Mouse (Mus musculus) intestine, embryonic 16.5 days (tissue): ENCODE measurements around the gene Gm27021. TPM values are rescaled to one million over a fixed set of nuclear protein-coding genes. Genes with fewer than 3 reads are reported as not detected.
A peak's percentile ranks its signal among the peaks of the same experiment; 100 is the strongest.

Source experiments
- ATAC-seq: fragments of 200-750 bp; cut with Nextera tagmentation; 2 replicates; pipeline ENCODE4 v1.8.0; 2017; ENCODE audit warnings: moderate TSS enrichment, moderate library complexity
- H3K27ac ChIP-seq: fragments of 300-500 bp; sonication (generic); 2 replicates; pipeline ENCODE4 v1.5.1; 2014; ENCODE audit warnings: mild to moderate bottlenecking, low read length
- H3K27me3 ChIP-seq: fragments of 300-500 bp; sonication (generic); replicated peaks from 2 replicates; pipeline ENCODE4 v1.6.1; 2014; ENCODE audit warnings: low read length, control low read depth, mixed read lengths; ENCODE audit not compliant: control insufficient read depth, insufficient read depth
- H3K36me3 ChIP-seq: fragments of 300-500 bp; sonication (generic); 2 replicates; pipeline ENCODE4 v1.6.1; 2014; ENCODE audit warnings: low read length, control low read depth; ENCODE audit not compliant: control insufficient read depth, insufficient read depth
- H3K4me1 ChIP-seq: fragments of 300-500 bp; sonication (generic); 2 replicates; pipeline ENCODE4 v1.6.1; 2014; ENCODE audit warnings: low read length, control low read depth, mixed read lengths; ENCODE audit not compliant: control insufficient read depth, insufficient read depth
- H3K4me2 ChIP-seq: fragments of 300-500 bp; sonication (generic); 2 replicates; pipeline ENCODE4 v1.6.1; 2014; ENCODE audit warnings: low read depth, low read length, control low read depth
- H3K4me3 ChIP-seq: fragments of 300-500 bp; sonication (generic); 2 replicates; pipeline ENCODE4 v1.5.1; 2014; ENCODE audit warnings: mild to moderate bottlenecking, low read length
- H3K9ac ChIP-seq: fragments of 300-500 bp; sonication (generic); 2 replicates; pipeline ENCODE4 v1.6.1; 2014; ENCODE audit warnings: low read depth, low read length
- H3K9me3 ChIP-seq: fragments of 300-500 bp; sonication (generic); 2 replicates; pipeline ENCODE4 v1.6.1; 2016; ENCODE audit warnings: low read length, control low read depth; ENCODE audit not compliant: control insufficient read depth
- WGBS: fragments of 180-500 bp; shearing (Covaris S2); extraction: QIAGEN DNeasy Blood & Tissue Kit; methylation state at CpG from one replicate; pipeline ENCODE4 v1.1.7; 2014; 5-methylcytosine and 5-hydroxymethylcytosine counted together
- polyA plus RNA-seq: library from polyadenylated mRNA; unstranded; fragments of >200 nt; fragmentation: Nextera tagmentation; extraction: Ambion mirVana; gene quantifications from 2 replicates; pipeline ENCODE4 v1.2.1, GENCODE M21; 2015

The Gm27021 gene
- polyA plus RNA-seq, result 1.5 TPM in 2 replicates

GRCm38 (mm10) chr8:120667561-120668373, at the start of gene Gm27021, which contains the start of gene Cox4i1:
Gene Gm27021 (minus strand): TSS chr8:120668079.
Gene Cox4i1 (plus strand): TSS chr8:120668222.
- Histone ChIP-seq H3K4me2 (peak within 1 kb of the TSS; percentile 80), H3K4me1 (peaks cover 31% of the 10 kb centered on the region), H3K9ac (peak within 1 kb of the TSS; percentile 90), H3K36me3 (peaks cover 19% of the 10 kb centered on the region), H3K27me3 (no peaks in the 10 kb centered on the region), H3K9me3 (no peaks in the 10 kb centered on the region), H3K27ac (peak within 1 kb of the TSS; percentile 87), H3K4me3 (peak within 1 kb of the TSS; percentile 82)
- WGBS, result under 1% methylated on average over 90 of the region's 105 CpGs
- peak; percentile 94 for ATAC-seq

GRCm38 (mm10) chr8:120715996-120716680, 48.3 kb upstream of the Gm27021 start:
- Histone ChIP-seq H3K4me1 (peaks cover 14% of the 10 kb centered on the region; the same call in 1 of the 2 replicates), H3K9ac (no peak overlapping the region), H3K27me3 (no peaks in the 10 kb centered on the region), H3K9me3 (no peaks in the 10 kb centered on the region), H3K4me3 (no peak overlapping the region), H3K27ac (no peak overlapping the region), H3K36me3 (no peaks in the 10 kb centered on the region), H3K4me2 (no peak overlapping the region)
- 0 out of 2 replicates have a peak, but pooled peaks have one; percentile 28 for ATAC-seq
- 75% methylated on average over 15 of the region's 15 CpGs for WGBS

DNA sequence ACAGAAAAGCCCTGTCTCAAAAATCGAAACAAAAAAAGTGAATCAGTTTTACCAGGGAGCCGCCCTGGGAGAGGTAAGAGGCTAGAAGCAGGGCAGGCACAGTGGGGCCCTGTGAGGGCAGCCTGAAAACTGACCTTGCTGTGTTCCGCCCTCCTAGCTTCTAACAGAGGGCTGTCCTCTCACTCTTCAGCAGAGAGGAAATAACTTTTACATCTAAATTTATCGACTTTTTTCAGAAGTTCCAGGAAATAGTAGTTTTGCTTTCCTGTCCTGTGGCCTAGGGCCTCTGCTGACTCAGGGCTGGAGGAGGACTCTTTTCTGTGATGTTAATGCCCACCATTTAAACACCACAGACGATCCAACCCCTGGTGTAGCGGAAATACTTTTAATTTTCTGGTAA, 47.3 kb upstream of the Gm27021 start:
- Histone ChIP-seq H3K27me3 (no peaks in the 10 kb centered on the region), H3K4me1 (peaks cover 14% of the 10 kb centered on the region; the same call in 1 of the 2 replicates), H3K9me3 (no peaks in the 10 kb centered on the region), H3K4me2 (no peak overlapping the region), H3K27ac (peak overlapping the region; percentile 18; the same call in 1 of the 2 replicates), H3K36me3 (no peaks in the 10 kb centered on the region), H3K9ac (no peak overlapping the region), H3K4me3 (no peak overlapping the region)
- WGBS, result 77% methylated on average over 6 of the region's 6 CpGs
- no peak for ATAC-seq

DNA sequence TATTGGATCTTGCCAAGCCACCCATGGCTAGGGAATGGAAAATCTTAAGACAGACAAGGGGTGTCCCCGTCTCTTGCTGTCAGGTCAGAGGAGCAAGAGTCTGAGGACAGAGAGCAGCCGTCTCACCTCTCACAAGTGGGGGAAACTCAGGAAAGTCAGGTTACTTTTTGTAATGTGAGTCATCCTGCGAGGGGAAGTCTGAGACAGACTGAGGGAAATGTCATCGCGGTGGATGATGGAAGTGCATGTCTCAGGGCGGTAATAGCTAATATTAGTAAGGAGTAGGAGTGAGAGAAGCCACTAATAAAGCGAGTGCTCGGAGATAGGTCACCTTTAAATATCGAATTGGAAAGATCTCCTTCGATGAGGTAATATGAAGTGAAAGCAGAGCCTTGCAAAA, 41.3 kb upstream of the Gm27021 start:
- no peak overlapping the region for H3K4me3 ChIP-seq
- H3K27me3 ChIP-seq, result no peaks in the 10 kb centered on the region
- H3K4me2 ChIP-seq, result no peak overlapping the region
- H3K9me3 ChIP-seq, result no peaks in the 10 kb centered on the region
- no peaks in the 10 kb centered on the region for H3K36me3 ChIP-seq
- 77% methylated on average over 10 of the region's 10 CpGs for WGBS
- H3K4me1 ChIP-seq, result no peaks in the 10 kb centered on the region
- H3K9ac ChIP-seq, result no peak overlapping the region
- no peak for ATAC-seq
- no peak overlapping the region for H3K27ac ChIP-seq

- WGBS, result 72% methylated on average over 3 of the region's 3 CpGs
- no peaks in the 10 kb centered on the region for H3K9me3 ChIP-seq
- H3K27ac ChIP-seq, result no peak overlapping the region
- peaks cover 9% of the 10 kb centered on the region; the same call in 1 of the 2 replicates for H3K4me1 ChIP-seq
- no peak overlapping the region for H3K4me2 ChIP-seq
- H3K4me3 ChIP-seq, result no peak overlapping the region
- H3K9ac ChIP-seq, result no peak overlapping the region
- H3K27me3 ChIP-seq, result no peaks in the 10 kb centered on the region
- H3K36me3 ChIP-seq, result no peaks in the 10 kb centered on the region
- ATAC-seq, result no peak
These were observed 38.3 kb upstream of the Gm27021 start for GRCm38 (mm10) chr8:120706193-120706592.

DNA sequence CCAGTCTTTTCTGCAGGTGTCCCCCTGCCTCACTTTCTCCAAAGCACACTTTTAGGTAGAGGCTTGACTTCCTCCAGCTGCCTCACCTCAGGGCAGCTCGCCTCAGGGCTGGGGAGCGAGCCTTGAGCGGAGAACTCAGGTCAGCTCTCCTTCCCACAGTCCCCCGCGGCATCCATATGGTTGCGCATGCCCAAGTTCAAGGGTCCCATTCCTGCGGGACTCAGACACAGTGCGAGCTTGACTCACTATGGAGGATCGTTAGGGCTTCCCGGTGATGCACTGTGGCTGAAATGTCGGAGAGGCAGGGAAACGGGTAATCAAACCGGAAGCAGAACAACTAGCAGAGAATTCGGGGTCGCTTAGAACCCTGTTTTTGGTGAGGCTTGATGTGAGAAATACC, 37.3 kb upstream of the Gm27021 start:
- Histone ChIP-seq H3K27ac (no peak overlapping the region), H3K4me1 (peaks cover 9% of the 10 kb centered on the region; the same call in 1 of the 2 replicates), H3K9me3 (no peaks in the 10 kb centered on the region), H3K4me3 (no peak overlapping the region), H3K4me2 (no peak overlapping the region), H3K9ac (no peak overlapping the region), H3K36me3 (no peaks in the 10 kb centered on the region), H3K27me3 (no peaks in the 10 kb centered on the region)
- WGBS, result 88% methylated on average over 15 of the region's 15 CpGs
- ATAC-seq, result no peak

DNA sequence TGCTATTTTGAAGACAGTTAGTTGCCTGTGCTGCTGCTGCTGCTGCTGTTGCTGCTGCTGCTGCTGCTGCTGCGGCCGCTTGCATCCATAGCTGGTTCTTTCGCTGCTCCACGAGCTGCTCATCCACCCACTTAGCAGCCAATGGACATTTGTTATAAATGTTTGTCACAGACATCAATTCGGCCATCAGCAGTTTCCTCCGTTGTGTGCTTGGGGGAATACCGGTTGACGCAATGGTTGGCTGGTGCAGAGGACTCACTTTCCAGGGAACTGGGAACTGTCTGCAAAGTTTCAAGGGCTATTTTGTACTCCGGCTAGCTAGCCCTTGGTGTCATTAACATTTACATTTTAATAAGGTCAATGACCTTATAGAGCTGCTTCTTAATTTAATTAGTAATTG, 36.3 kb upstream of the Gm27021 start:
- H3K36me3 ChIP-seq, result no peaks in the 10 kb centered on the region
- no peak for ATAC-seq
- H3K27ac ChIP-seq, result no peak overlapping the region
- no peak overlapping the region for H3K9ac ChIP-seq
- no peak overlapping the region for H3K4me3 ChIP-seq
- H3K4me2 ChIP-seq, result no peak overlapping the region
- peaks cover 9% of the 10 kb centered on the region; the same call in 1 of the 2 replicates for H3K4me1 ChIP-seq
- H3K9me3 ChIP-seq, result no peaks in the 10 kb centered on the region
- 44% methylated on average over 9 of the region's 9 CpGs for WGBS
- H3K27me3 ChIP-seq, result no peaks in the 10 kb centered on the region

DNA sequence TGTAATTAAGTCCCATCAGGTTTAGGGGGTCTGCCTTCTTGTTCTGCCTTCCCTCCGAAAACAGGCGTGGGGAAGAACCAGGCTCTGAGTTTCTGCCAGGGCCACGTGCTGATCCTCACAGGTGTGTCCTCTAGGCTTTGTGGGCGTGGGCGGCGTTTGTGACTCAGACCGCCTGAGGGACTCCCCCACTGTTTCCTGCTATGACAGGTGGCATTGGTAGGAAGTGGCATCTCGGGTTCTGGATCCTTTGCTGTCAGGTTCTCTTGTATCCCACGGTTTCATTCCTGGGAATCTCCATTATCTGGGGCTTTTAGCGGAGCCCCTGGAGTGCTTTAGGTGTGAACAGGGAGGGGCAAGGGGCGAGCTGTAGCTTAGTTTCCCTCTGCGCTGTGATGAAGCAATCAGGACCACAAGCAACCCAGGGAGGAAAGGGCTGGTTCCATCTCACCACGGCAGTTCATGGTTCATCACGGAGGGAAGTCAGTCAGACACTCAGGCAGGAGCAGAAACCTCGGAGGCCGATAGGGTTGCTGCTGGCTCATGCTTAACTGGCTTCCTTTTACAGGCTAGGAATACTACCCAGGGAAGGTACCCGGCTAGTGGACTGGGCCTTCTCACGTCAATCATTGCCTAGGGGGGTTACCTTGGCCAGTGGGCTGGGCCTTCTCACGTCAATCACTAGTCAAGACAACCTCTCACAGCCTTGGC, 34.0 kb upstream of the Gm27021 start:
- Histone ChIP-seq H3K4me1 (peaks cover 23% of the 10 kb centered on the region), H3K9ac (no peak overlapping the region), H3K9me3 (no peaks in the 10 kb centered on the region), H3K36me3 (no peaks in the 10 kb centered on the region), H3K4me2 (no peak overlapping the region), H3K27me3 (no peaks in the 10 kb centered on the region), H3K4me3 (no peak overlapping the region), H3K27ac (no peak overlapping the region)
- ATAC-seq, result peak; percentile 77
- 57% methylated on average over 19 of the region's 19 CpGs for WGBS

GRCm38 (mm10) chr8:120700053-120700452, 32.2 kb upstream of the Gm27021 start:
- Histone ChIP-seq H3K9ac (no peak overlapping the region), H3K9me3 (no peaks in the 10 kb centered on the region), H3K4me1 (peaks cover 35% of the 10 kb centered on the region), H3K4me3 (no peak overlapping the region), H3K4me2 (no peak overlapping the region), H3K27me3 (no peaks in the 10 kb centered on the region), H3K27ac (no peak overlapping the region), H3K36me3 (no peaks in the 10 kb centered on the region)
- WGBS, result 86% methylated on average over 4 of the region's 4 CpGs
- no peak for ATAC-seq
